In genomic region chr8:117406081-117406480, GRCm38 (mm10) we compare ENCODE assay signal across 10 mouse cellular contexts.
"Had no signal": no experiment of that assay in that cellular context is flagged by ENCODE, and none has a peak within 500 bp of the region (broad histone marks: within the 10 kb centered on the region; RNA-seq: fewer than 3 reads in every experiment).

No protein-coding gene starts in this region.

- DNase-seq: kidney, adult 2 months; kidney, postnatal 36 days; liver, embryonic 13.5 days; lung, adult 2 months; lung, postnatal 14 days; lung, postnatal 4 days; midbrain, embryonic 14.5 days; retina, postnatal 1 day; right cerebral cortex, postnatal 4 days; thymus, postnatal 25 days had no signal
